Mouse (Mus musculus) CH12.LX (cell line): ENCODE results near the gene Gm14214. TPM values are rescaled to one million over a fixed set of nuclear protein-coding genes. Genes with fewer than 3 reads are reported as not detected.

Experiments used
- DNase-seq: peaks from one replicate; pipeline ENCODE4 v3.0.0-alpha.2; 2013; ENCODE audit errors: extremely low read depth
- H3K27ac ChIP-seq: 2 replicates; pipeline ENCODE4 v1.5.1; 2012; ENCODE audit warnings: low read depth, mild to moderate bottlenecking, control low read depth, moderate library complexity; ENCODE audit not compliant: insufficient read depth
- H3K27me3 ChIP-seq: replicated peaks from 2 replicates; pipeline ENCODE3; 2012; ENCODE audit warnings: inconsistent platforms
- H3K36me3 ChIP-seq, 2 experiments: replicated peaks in 1 of 2; 2 replicates each; pipeline versions ENCODE3 to v1.6.1; 2012; ENCODE audit warnings: inconsistent platforms in 1 of 2, low read length in 1 of 2, mild to moderate bottlenecking in 1 of 2, mixed read lengths in 1 of 2, moderate library complexity in 1 of 2; ENCODE audit not compliant: control insufficient read depth in 1 of 2, insufficient read depth in 1 of 2
- H3K4me1 ChIP-seq, 2 experiments: 2 replicates each; pipeline ENCODE4 v1.6.1; 2012; ENCODE audit warnings: inconsistent platforms in 1 of 2, moderate library complexity in 1 of 2; ENCODE audit not compliant: insufficient read depth in 2 of 2, control insufficient read depth in 1 of 2
- H3K4me2 ChIP-seq: 2 replicates; pipeline ENCODE4 v1.6.1; 2012; ENCODE audit warnings: low read depth, mild to moderate bottlenecking, control low read depth; ENCODE audit not compliant: poor library complexity, insufficient read depth, severe bottlenecking
- H3K4me3 ChIP-seq, 3 experiments: fragments of 150-350 bp in 1 of 3; sonication (generic) in 1 of 3; replicated peaks in 1 of 3; 2 replicates each; pipeline versions ENCODE3 to v1.5.1; 2011 to 2012; ENCODE audit warnings: low read depth in 2 of 3, low read length in 2 of 3, mild to moderate bottlenecking in 2 of 3, moderate library complexity in 2 of 3, control low read depth in 1 of 3, improper control_type of control experiment in 1 of 3, inconsistent platforms in 1 of 3, mixed read lengths in 1 of 3; ENCODE audit not compliant: poor library complexity in 1 of 3
- H3K79me2 ChIP-seq: replicated peaks from 2 replicates; pipeline ENCODE4 v1.6.1; 2012; ENCODE audit warnings: mild to moderate bottlenecking, moderate library complexity; ENCODE audit not compliant: control insufficient read depth, poor library complexity, insufficient read depth, severe bottlenecking; ENCODE audit errors: extremely low read depth
- H3K9ac ChIP-seq: 2 replicates; pipeline ENCODE4 v1.6.1; 2012; ENCODE audit warnings: low read depth, mild to moderate bottlenecking, control low read depth, moderate library complexity; ENCODE audit not compliant: insufficient read depth
- H3K9me3 ChIP-seq: replicated peaks from 2 replicates; pipeline ENCODE3; 2012; ENCODE audit warnings: low read length, inconsistent platforms, mixed read lengths
- BHLHE40 ChIP-seq: IDR thresholded peaks from 2 replicates; pipeline ENCODE4 v1.6.1; 2011; ENCODE audit warnings: mild to moderate bottlenecking, low read depth, low read length, improper control_type of control experiment
- CTCF ChIP-seq, 2 experiments: IDR thresholded peaks in 1 of 2; conservative IDR thresholded peaks in 1 of 2; 2 replicates each; pipeline ENCODE4 v1.5.1; 2011 to 2012; ENCODE audit warnings: low read depth in 2 of 2, low read length in 2 of 2, improper control_type of control experiment in 1 of 2, inconsistent platforms in 1 of 2, mild to moderate bottlenecking in 1 of 2, moderate library complexity in 1 of 2
- E2F4 ChIP-seq: IDR thresholded peaks from 2 replicates; pipeline ENCODE4 v1.6.1; 2011; ENCODE audit warnings: low read depth, low read length, improper control_type of control experiment; ENCODE audit not compliant: insufficient replicate concordance
- ELF1 ChIP-seq: IDR thresholded peaks from 2 replicates; pipeline ENCODE4 v1.6.1; 2014; ENCODE audit warnings: low read depth, mild to moderate bottlenecking, inconsistent platforms, low read length, improper control_type of control experiment
- EP300 ChIP-seq: IDR thresholded peaks from 2 replicates; pipeline ENCODE4 v1.6.1; 2011; ENCODE audit warnings: low read length, improper control_type of control experiment
- ETS1 ChIP-seq: conservative IDR thresholded peaks from 2 replicates; pipeline ENCODE4 v1.6.1; 2012; ENCODE audit warnings: low read depth, mild to moderate bottlenecking, inconsistent platforms, low read length, improper control_type of control experiment, moderate library complexity
- GABPA ChIP-seq: IDR thresholded peaks from 2 replicates; pipeline ENCODE4 v1.6.1; 2012; ENCODE audit warnings: low read depth, low read length, improper control_type of control experiment, inconsistent platforms; ENCODE audit not compliant: insufficient replicate concordance
- HCFC1 ChIP-seq: IDR thresholded peaks from 2 replicates; pipeline ENCODE4 v1.6.1; 2012; ENCODE audit warnings: low read depth, mild to moderate bottlenecking, inconsistent platforms, low read length, improper control_type of control experiment
- JUN ChIP-seq: IDR thresholded peaks from 2 replicates; pipeline ENCODE4 v1.6.1; 2011; ENCODE audit warnings: low read depth, mild to moderate bottlenecking, low read length, improper control_type of control experiment, moderate library complexity; ENCODE audit not compliant: insufficient read depth
- MAFK ChIP-seq: IDR thresholded peaks from 2 replicates; pipeline ENCODE4 v1.6.1; 2011; ENCODE audit warnings: low read length, improper control_type of control experiment; ENCODE audit not compliant: insufficient replicate concordance
- MAZ ChIP-seq: IDR thresholded peaks from 2 replicates; pipeline ENCODE4 v1.6.1; 2012; ENCODE audit warnings: low read depth, mild to moderate bottlenecking, inconsistent platforms, low read length, improper control_type of control experiment, moderate library complexity
- MEF2A ChIP-seq: IDR thresholded peaks from 2 replicates; pipeline ENCODE4 v1.6.1; 2014; ENCODE audit warnings: low read depth, mild to moderate bottlenecking, inconsistent platforms, low read length, improper control_type of control experiment, borderline replicate concordance
- MXI1 ChIP-seq: IDR thresholded peaks from 2 replicates; pipeline ENCODE4 v1.6.1; 2011; ENCODE audit warnings: mild to moderate bottlenecking, low read depth, low read length, improper control_type of control experiment
- MYC ChIP-seq: IDR thresholded peaks from 2 replicates; pipeline ENCODE4 v1.6.1; 2011; ENCODE audit warnings: low read depth, mild to moderate bottlenecking, improper control_type of control experiment, low read length
- NRF1 ChIP-seq: IDR thresholded peaks from 2 replicates; pipeline ENCODE4 v1.6.1; 2014; ENCODE audit warnings: low read depth, mild to moderate bottlenecking, inconsistent platforms, low read length, improper control_type of control experiment, moderate library complexity
- PAX5 ChIP-seq: IDR thresholded peaks from 2 replicates; pipeline ENCODE4 v1.6.1; 2012; ENCODE audit warnings: low read length, inconsistent platforms, mixed read lengths
- RAD21 ChIP-seq: IDR thresholded peaks from 2 replicates; pipeline ENCODE4 v1.6.1; 2011; ENCODE audit warnings: low read depth, mild to moderate bottlenecking, low read length, improper control_type of control experiment, moderate library complexity
- SMC3 ChIP-seq: IDR thresholded peaks from 2 replicates; pipeline ENCODE4 v1.6.1; 2011; ENCODE audit warnings: low read depth, low read length, improper control_type of control experiment
- TBP ChIP-seq: conservative IDR thresholded peaks from 2 replicates; pipeline ENCODE4 v1.6.1; 2011; ENCODE audit warnings: low read depth, low read length, improper control_type of control experiment
- TCF12 ChIP-seq: IDR thresholded peaks from 2 replicates; pipeline ENCODE4 v1.6.1; 2014; ENCODE audit warnings: low read depth, mild to moderate bottlenecking, inconsistent platforms, low read length, improper control_type of control experiment
- USF1 ChIP-seq: IDR thresholded peaks from 2 replicates; pipeline ENCODE4 v1.6.1; 2014; ENCODE audit warnings: low read depth, mild to moderate bottlenecking, inconsistent platforms, low read length, improper control_type of control experiment
- USF2 ChIP-seq: conservative IDR thresholded peaks from 2 replicates; pipeline ENCODE4 v1.6.1; 2011; ENCODE audit warnings: low read depth, low read length, improper control_type of control experiment
- ZC3H11A ChIP-seq: IDR thresholded peaks from 2 replicates; pipeline ENCODE4 v1.6.1; 2012; ENCODE audit warnings: low read depth, mild to moderate bottlenecking, inconsistent platforms, low read length, improper control_type of control experiment
- ZMIZ1 ChIP-seq: IDR thresholded peaks from 2 replicates; pipeline ENCODE4 v1.6.1; 2012; ENCODE audit warnings: low read depth, mild to moderate bottlenecking, inconsistent platforms, low read length, improper control_type of control experiment
- dilution Hi-C: fragments of 300-500 bp; cut with MboI; formaldehyde crosslinking; loops from 2 replicates; pipeline ENCODE4 v1.14.3; 2020; ENCODE audit warnings: low sequenced_read_pairs; ENCODE audit not compliant: extremely low pct_unique_long_range_greater_than_20kb, extremely low pct_ligation_motif_present
- in situ Hi-C: fragments of 300-500 bp; cut with MboI; formaldehyde crosslinking; loops from 3 replicates; pipeline ENCODE4 v1.14.3; 2019; ENCODE audit warnings: low sequenced_read_pairs, low pct_ligation_motif_present, low pct_unique_long_range_greater_than_20kb, mixed read lengths
- polyA plus RNA-seq: library from polyadenylated mRNA; unstranded; fragments of >175 nt; gene quantifications from 2 replicates; pipeline ENCODE4 v1.2.1, GENCODE M21; 2012; ENCODE audit warnings: low read depth; ENCODE audit not compliant: insufficient read length
- total RNA-seq, 2 experiments: library from RNA; depleted of rRNA; stranded (reverse); fragments of 300-350 nt in 1 of 2; fragments of >200 nt in 1 of 2; gene quantifications; 2 replicates each; pipeline ENCODE4 v1.2.3; 2012 to 2014

Gene Gm14214
- total and polyA plus RNA-seq, 3 experiments, result 0.41 TPM; not detected in 2

DNA sequence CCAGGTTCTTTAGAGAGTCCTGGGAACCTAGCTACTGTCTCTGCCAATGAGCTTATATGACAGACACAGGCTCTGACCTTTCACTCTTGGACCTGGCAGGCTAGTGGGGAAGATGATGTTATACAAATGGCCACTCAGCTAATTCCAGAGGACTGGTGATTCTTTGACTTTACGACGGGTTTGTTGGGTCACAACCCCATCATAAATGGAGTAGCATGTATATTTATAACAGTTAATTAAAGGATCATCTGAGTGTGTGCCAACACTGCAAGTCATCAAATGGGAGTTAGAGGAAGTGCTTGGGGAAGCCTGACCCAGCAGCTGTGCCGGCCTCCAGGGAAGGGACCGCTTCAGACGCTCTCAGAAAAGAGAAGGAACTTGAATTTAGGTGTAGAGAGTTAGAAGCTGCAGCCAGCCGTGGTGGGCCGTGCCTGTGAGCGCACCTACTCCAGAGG, 4.2 kb downstream of the Gm14214 start:
- Histone ChIP-seq H3K4me3 (no peak overlapping the region), H3K27me3 (no peaks in the 10 kb centered on the region), H3K4me2 (no peak overlapping the region), H3K9ac (no peak overlapping the region), H3K36me3 (no peaks in the 10 kb centered on the region), H3K27ac (no peak overlapping the region), H3K9me3 (peaks cover 8% of the 10 kb centered on the region), H3K79me2 (no peaks in the 10 kb centered on the region), H3K4me1 (peaks cover 3 to 38% of the 10 kb centered on the region in 2 experiments; a peak in 3 of 4 replicates)
- TF ChIP-seq MEF2A, result no peak
- no peak for TF ChIP-seq GABPA
- no peak for TF ChIP-seq ZC3H11A
- no peak for TF ChIP-seq PAX5
- TF ChIP-seq USF1, result no peak
- TF ChIP-seq NRF1, result no peak
- no peak for TF ChIP-seq MAZ
- TF ChIP-seq EP300, result no peak
- TF ChIP-seq HCFC1, result no peak
- TF ChIP-seq TCF12, result no peak
- TF ChIP-seq MXI1, result no peak
- no peak for TF ChIP-seq TBP
- no peak for TF ChIP-seq RAD21
- TF ChIP-seq JUN, result no peak
- no peak for TF ChIP-seq ZMIZ1
- TF ChIP-seq ETS1, result no peak
- no peak for TF ChIP-seq USF2
- no peak for TF ChIP-seq E2F4
- no peak for TF ChIP-seq BHLHE40
- TF ChIP-seq MAFK, result no peak
- DNase-seq, result no peak
- dilution Hi-C loops, result no loop called here
- in situ Hi-C loops, result no loop called here

DNA sequence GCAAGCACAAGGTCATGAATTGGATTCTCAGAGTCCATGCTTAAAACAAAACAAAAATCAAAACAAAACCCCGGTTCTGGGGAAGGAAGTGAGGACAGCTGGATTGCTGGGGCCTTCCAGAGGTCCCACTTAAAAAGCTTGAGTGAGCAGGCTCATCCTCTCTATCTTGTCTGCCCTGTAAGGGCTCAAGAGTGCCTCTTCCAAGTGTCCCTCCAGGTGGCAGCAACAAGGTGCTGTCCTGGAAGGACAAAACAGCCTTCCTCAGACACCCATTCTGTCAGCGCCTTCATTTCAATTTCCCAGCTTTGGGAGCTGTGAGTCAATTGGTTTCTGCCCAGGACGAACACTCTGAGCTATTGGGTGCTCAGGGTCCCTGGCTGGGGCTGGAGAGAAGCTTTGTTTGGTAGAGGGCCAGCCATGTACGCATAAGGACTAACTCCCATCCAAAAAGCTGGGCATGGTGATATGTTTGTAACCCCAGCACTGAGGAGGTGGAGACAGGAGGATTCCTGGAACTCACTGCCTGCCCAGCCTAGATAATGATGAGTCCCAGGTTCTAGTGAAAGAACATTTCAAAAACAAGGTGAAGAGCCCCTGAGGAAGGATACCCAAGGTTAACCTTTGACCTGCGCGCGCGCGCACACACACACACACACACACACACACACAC, 4.9 kb downstream of the Gm14214 start:
- H3K9ac ChIP-seq, result no peak overlapping the region
- H3K36me3 ChIP-seq, result no peaks in the 10 kb centered on the region
- H3K79me2 ChIP-seq, result no peaks in the 10 kb centered on the region
- peaks cover 3 to 38% of the 10 kb centered on the region in 2 experiments; a peak in 3 of 4 replicates for H3K4me1 ChIP-seq
- H3K27me3 ChIP-seq, result no peaks in the 10 kb centered on the region
- H3K9me3 ChIP-seq, result peaks cover 14% of the 10 kb centered on the region
- no peak overlapping the region for H3K4me3 ChIP-seq
- no peak for DNase-seq
- no peak overlapping the region for H3K4me2 ChIP-seq
- TF ChIP-seq ZMIZ1 (no peak), RAD21 (peak; percentile 40), MYC (no peak), CTCF (conservative IDR thresholded peaks at IDR 0.05 in 1 of 2, IDR thresholded peaks at IDR 0.05 in 1 of 2; ENCODE audit: low read depth in 2 of 2, low read length in 2 of 2) (peak in 1 of 2 experiments; percentile 57; a peak in 2 of 4 replicates), SMC3 (peak; percentile 43), ELF1 (no peak)
- TF ChIP-seq, all 38 proteins: peak for 3
- in situ Hi-C loops (no loop called here), dilution Hi-C loops (no loop called here)
- H3K27ac ChIP-seq, result no peak overlapping the region
